Mouse (Mus musculus) liver, embryonic 15.5 days (tissue): ENCODE results near the gene Arid5b. TPM values are rescaled to one million over a fixed set of nuclear protein-coding genes. Genes with fewer than 3 reads are reported as not detected.

ENCODE experiments used
- ATAC-seq: fragments of 200-750 bp; cut with Nextera tagmentation; 2 replicates; pipeline ENCODE4 v1.8.0; 2017; ENCODE audit warnings: moderate number of reproducible peaks, mild to moderate bottlenecking, moderate library complexity; ENCODE audit not compliant: insufficient read depth
- H3K27ac ChIP-seq: fragments of 300-500 bp; sonication (generic); replicated peaks from 2 replicates; pipeline ENCODE4 v1.5.1; 2015; ENCODE audit warnings: mild to moderate bottlenecking, inconsistent platforms
- H3K27me3 ChIP-seq: fragments of 300-500 bp; sonication (generic); 2 replicates; pipeline ENCODE4 v1.6.1; 2015; ENCODE audit warnings: mild to moderate bottlenecking, inconsistent platforms
- H3K36me3 ChIP-seq: fragments of 300-500 bp; sonication (generic); replicated peaks from 2 replicates; pipeline ENCODE4 v1.6.1; 2015; ENCODE audit warnings: moderate library complexity, mild to moderate bottlenecking, inconsistent platforms
- H3K4me1 ChIP-seq: fragments of 300-500 bp; sonication (generic); replicated peaks from 2 replicates; pipeline ENCODE4 v1.6.1; 2015; ENCODE audit warnings: inconsistent platforms
- H3K4me2 ChIP-seq: fragments of 300-500 bp; sonication (generic); 2 replicates; pipeline ENCODE4 v1.6.1; 2015; ENCODE audit warnings: moderate library complexity, mild to moderate bottlenecking, inconsistent platforms
- H3K4me3 ChIP-seq: fragments of 300-500 bp; sonication (generic); replicated peaks from 2 replicates; pipeline ENCODE4 v1.5.1; 2015; ENCODE audit warnings: mild to moderate bottlenecking, inconsistent platforms
- H3K9ac ChIP-seq: fragments of 300-500 bp; sonication (generic); 2 replicates; pipeline ENCODE4 v1.6.1; 2015; ENCODE audit warnings: moderate library complexity, mild to moderate bottlenecking, inconsistent platforms
- H3K9me3 ChIP-seq: fragments of 300-500 bp; sonication (generic); replicated peaks from 2 replicates; pipeline ENCODE4 v1.6.1; 2016; ENCODE audit warnings: inconsistent platforms
- WGBS: fragments of 180-500 bp; shearing (Covaris S2); methylation state at CpG from one replicate; pipeline ENCODE4 v1.1.7; 2015; ENCODE audit warnings: mixed read lengths; ENCODE audit not compliant: insufficient replicate concordance; 5-methylcytosine and 5-hydroxymethylcytosine counted together
- polyA plus RNA-seq: library from polyadenylated mRNA; unstranded; fragments of >200 nt; fragmentation: Nextera tagmentation; extraction: Ambion mirVana; gene quantifications from 2 replicates; pipeline ENCODE4 v1.2.1, GENCODE M21; 2015

The Arid5b gene
- polyA plus RNA-seq, 1 experiment from 2014 or later, result 5.8 TPM

GRCm38 (mm10) chr10:68063806-68064545 lies 214.6 kb downstream of the Arid5b start:
- Histone ChIP-seq H3K4me1 (no peaks in the 10 kb centered on the region), H3K36me3 (no peaks in the 10 kb centered on the region), H3K27me3 (no peaks in the 10 kb centered on the region), H3K4me3 (no peak overlapping the region), H3K4me2 (no peak overlapping the region), H3K9ac (no peak overlapping the region), H3K9me3 (no peaks in the 10 kb centered on the region), H3K27ac (no peak overlapping the region)
- ATAC-seq, result no peak
- WGBS, result 51% methylated on average over 8 of the region's 8 CpGs

DNA sequence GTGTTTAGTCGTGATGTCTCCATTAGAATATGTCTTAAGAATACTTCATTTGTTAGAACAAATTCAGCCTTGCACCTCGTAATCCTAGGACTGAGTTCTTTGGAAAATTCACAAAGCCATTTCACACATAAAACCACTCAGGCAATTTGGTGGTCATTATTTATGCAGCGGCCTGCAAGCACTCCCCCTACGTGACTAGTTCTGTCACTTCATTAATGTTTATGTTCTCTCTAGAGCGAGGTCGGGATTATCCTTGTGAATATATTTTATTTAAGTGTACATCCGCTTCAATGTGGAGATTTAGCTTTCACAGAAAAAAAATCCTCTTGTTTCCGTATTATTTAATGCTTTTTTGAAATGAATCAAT lies 217.3 kb downstream of the Arid5b start:
- Histone ChIP-seq H3K4me1 (no peaks in the 10 kb centered on the region), H3K9me3 (no peaks in the 10 kb centered on the region), H3K9ac (no peak overlapping the region), H3K36me3 (no peaks in the 10 kb centered on the region), H3K27me3 (no peaks in the 10 kb centered on the region), H3K27ac (no peak overlapping the region), H3K4me3 (no peak overlapping the region), H3K4me2 (no peak overlapping the region)
- no peak for ATAC-seq
- 71% methylated on average over 8 of the region's 8 CpGs for WGBS

DNA sequence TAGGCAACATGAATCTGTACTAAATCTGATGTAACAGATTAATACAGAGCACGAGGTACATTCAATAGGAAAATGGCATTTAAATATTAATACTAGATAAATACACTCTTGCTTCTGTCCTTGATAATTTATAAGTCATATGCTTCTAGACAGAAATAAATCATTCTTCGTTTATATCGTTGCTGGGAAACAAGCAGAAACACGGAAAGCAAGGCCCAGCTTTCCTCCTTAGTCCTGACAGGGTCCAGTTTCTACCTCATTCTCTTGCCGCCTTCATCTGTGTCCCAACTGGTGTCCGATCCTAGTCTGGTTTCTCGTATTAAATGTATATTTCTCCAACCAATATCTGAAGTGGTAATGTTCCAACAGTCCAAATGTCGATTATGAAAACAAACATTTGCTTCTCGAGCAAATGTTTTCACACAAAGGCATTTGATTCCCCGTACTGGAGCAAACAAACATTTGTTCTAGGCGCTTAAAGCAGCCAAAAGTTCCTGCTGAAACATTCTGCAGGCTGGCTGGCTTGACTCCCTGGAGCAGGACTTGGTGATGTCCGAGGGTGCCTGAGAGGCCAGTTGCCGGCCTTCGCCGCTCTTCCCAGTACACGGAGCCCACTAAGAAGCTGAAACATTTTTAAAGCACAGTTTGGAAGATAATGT lies 217.8 kb downstream of the Arid5b start:
- no peaks in the 10 kb centered on the region for H3K27me3 ChIP-seq
- no peak for ATAC-seq
- H3K27ac ChIP-seq, result no peak overlapping the region
- H3K9me3 ChIP-seq, result no peaks in the 10 kb centered on the region
- H3K36me3 ChIP-seq, result no peaks in the 10 kb centered on the region
- 60% methylated on average over 16 of the region's 16 CpGs for WGBS
- H3K4me2 ChIP-seq, result no peak overlapping the region
- no peak overlapping the region for H3K9ac ChIP-seq
- no peak overlapping the region for H3K4me3 ChIP-seq
- no peaks in the 10 kb centered on the region for H3K4me1 ChIP-seq

GRCm38 (mm10) chr10:68058378-68058777 lies 220.2 kb downstream of the Arid5b start:
- Histone ChIP-seq H3K9me3 (no peaks in the 10 kb centered on the region), H3K9ac (no peak overlapping the region), H3K36me3 (no peaks in the 10 kb centered on the region), H3K4me3 (no peak overlapping the region), H3K4me2 (no peak overlapping the region), H3K4me1 (no peaks in the 10 kb centered on the region), H3K27ac (peak overlapping the region; percentile 70), H3K27me3 (no peaks in the 10 kb centered on the region)
- ATAC-seq, result no peak
- WGBS, result 78% methylated on average over 1 of the region's 1 CpGs

DNA sequence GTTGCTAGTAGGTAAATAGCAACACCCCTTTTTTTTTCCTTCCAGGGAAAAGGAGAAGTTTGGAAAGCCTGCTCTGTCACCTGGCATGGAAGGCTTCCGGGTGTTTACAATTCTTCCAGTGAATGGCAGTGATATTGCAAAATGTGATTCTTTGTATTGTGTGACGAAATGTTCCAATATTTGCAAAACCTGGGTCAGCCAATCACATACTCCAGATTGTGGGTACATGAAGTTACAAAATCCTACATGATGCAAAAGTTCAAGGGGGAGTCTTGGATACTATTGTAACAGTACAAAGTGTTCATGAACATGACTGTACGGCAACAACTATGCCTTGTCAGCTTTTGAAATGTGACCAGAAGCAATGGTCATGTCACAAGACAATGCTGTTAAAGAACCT lies 220.7 kb downstream of the Arid5b start:
- Histone ChIP-seq H3K9me3 (no peaks in the 10 kb centered on the region), H3K9ac (no peak overlapping the region), H3K36me3 (no peaks in the 10 kb centered on the region), H3K27me3 (no peaks in the 10 kb centered on the region), H3K4me2 (no peak overlapping the region), H3K4me3 (no peak overlapping the region), H3K4me1 (no peaks in the 10 kb centered on the region), H3K27ac (peak overlapping the region; percentile 70; the same call in 1 of the 2 replicates)
- WGBS, result 51% methylated on average over 3 of the region's 3 CpGs
- ATAC-seq, result peak; percentile 85

DNA sequence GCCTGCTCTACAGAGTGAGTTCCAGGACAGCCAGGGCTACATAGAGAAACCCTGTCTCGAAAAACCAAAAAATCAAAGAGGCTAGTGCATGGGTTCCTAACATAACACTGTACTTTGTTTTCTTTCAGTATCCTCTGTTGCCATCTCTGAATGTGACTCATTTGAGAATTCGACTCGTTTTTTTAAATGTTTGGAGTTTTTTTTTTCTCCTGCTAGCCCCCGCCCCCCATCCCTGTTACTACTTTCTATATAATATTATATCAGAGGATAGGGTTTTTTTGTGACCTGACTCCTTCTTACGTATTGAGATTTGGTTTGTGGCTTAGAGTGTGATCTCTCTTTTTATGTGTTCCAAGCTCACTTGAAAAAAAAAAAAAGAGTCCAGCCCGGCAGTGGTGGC lies 223.8 kb downstream of the Arid5b start:
- Histone ChIP-seq H3K36me3 (no peaks in the 10 kb centered on the region), H3K9me3 (no peaks in the 10 kb centered on the region), H3K4me3 (no peak overlapping the region), H3K4me2 (no peak overlapping the region), H3K27me3 (no peaks in the 10 kb centered on the region), H3K27ac (no peak overlapping the region), H3K9ac (no peak overlapping the region), H3K4me1 (no peaks in the 10 kb centered on the region)
- WGBS, result 57% methylated on average over 6 of the region's 6 CpGs
- no peak for ATAC-seq

DNA sequence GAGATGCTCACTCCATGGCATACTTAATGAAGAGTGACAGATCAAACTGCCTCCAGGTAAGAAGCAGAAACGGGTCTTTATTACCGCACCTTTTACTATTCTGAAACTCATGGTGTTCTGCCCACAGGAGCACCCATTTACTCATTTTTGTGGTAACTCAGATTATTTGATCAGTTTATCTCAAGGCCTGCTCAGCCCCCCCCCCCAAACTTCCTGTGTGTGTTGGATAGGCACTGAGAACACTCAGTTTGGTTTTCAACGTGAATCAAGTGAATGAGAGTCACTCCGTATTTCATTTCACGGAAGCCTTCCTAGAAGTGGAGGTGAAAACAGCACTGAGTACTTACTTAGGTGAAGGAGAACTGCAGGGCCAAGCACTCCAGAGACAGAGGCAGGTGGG lies 224.4 kb downstream of the Arid5b start:
- Histone ChIP-seq H3K4me2 (no peak overlapping the region), H3K36me3 (no peaks in the 10 kb centered on the region), H3K4me1 (no peaks in the 10 kb centered on the region), H3K27me3 (no peaks in the 10 kb centered on the region), H3K27ac (no peak overlapping the region), H3K4me3 (no peak overlapping the region), H3K9me3 (no peaks in the 10 kb centered on the region), H3K9ac (no peak overlapping the region)
- ATAC-seq, result no peak
- 72% methylated on average over 5 of the region's 5 CpGs for WGBS

DNA sequence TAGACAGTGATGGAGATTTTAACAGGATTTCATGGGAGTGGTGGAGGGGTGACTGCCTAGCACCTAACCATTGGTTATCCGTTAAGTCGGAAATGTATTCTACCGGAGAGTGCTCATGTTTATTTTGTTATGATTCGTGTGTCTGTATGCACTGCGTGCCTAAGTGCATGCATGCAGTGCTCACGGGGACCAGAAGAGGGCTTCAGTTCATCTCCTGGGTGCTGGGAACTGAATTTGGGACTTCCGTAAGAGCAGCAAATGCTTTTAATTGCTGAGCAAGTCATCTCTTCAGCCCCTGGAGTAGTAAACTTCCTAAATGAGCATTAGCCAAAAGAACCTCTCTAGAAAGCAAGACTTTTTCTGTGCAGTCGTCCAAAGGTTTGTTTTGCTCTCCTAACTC lies 226.2 kb downstream of the Arid5b start:
- Histone ChIP-seq H3K36me3 (no peaks in the 10 kb centered on the region), H3K9ac (no peak overlapping the region), H3K27me3 (no peaks in the 10 kb centered on the region), H3K4me3 (no peak overlapping the region), H3K9me3 (no peaks in the 10 kb centered on the region), H3K4me2 (no peak overlapping the region), H3K4me1 (no peaks in the 10 kb centered on the region), H3K27ac (no peak overlapping the region)
- WGBS, result 78% methylated on average over 8 of the region's 8 CpGs
- ATAC-seq, result no peak

DNA sequence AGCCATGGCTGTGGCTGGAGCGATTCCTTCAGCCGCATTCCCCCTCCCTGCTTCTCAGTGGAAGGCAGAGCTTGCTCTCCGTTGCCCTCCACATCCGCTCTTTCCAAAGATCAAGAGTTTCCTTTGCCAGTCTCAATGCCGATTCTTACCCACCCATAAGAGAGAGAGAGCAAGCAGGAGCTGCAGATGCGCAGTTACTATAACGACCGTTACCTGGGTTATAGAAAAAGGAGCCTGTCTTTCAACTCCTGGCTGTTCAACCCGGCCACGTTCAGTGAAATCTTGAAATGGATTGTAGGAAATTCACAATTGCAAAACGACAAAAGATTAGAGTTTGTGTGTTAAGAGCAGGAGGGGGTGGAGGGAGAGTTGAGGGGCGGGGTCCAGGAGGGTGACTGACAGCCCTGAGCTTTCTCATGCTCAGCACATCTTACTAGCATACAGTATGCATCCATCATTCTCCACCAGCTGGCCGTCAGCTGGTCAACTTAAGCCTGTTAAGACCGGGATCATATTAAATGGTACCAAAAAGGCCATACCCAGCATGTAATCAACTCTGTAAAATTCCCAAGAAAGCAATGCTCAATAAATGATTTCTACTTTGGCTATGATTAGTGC lies 227.1 kb downstream of the Arid5b start:
- H3K4me1 ChIP-seq, result no peaks in the 10 kb centered on the region
- H3K27ac ChIP-seq, result no peak overlapping the region
- no peak overlapping the region for H3K4me3 ChIP-seq
- WGBS, result 79% methylated on average over 14 of the region's 14 CpGs
- no peak overlapping the region for H3K9ac ChIP-seq
- no peak overlapping the region for H3K4me2 ChIP-seq
- H3K27me3 ChIP-seq, result no peaks in the 10 kb centered on the region
- ATAC-seq, result no peak
- no peaks in the 10 kb centered on the region for H3K9me3 ChIP-seq
- H3K36me3 ChIP-seq, result no peaks in the 10 kb centered on the region

DNA sequence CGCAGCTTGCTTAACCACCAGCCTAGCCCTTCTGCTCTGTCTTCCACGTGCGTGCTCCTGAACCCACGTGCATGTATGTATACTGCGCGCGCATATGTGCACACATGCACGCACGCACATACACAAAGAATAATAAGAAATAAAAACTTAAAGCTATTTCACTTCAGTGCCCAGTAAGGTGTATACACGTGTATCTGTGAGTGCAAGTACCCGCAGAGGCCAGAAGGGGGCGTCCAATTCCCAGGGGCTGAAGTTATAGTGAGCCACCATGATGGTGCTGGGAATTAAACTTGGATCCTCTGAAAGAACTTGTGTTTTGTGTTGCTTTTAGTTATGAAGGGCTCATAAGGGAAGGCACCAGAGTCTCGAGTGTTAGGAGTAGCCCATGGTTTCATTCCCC lies 227.7 kb downstream of the Arid5b start:
- no peak overlapping the region for H3K4me2 ChIP-seq

GRCm38 (mm10) chr10:68048641-68049305 lies 229.8 kb downstream of the Arid5b start:
- Histone ChIP-seq H3K27ac (no peak overlapping the region), H3K4me3 (no peak overlapping the region), H3K9ac (no peak overlapping the region), H3K36me3 (no peaks in the 10 kb centered on the region), H3K9me3 (no peaks in the 10 kb centered on the region), H3K4me1 (no peaks in the 10 kb centered on the region), H3K27me3 (no peaks in the 10 kb centered on the region), H3K4me2 (no peak overlapping the region)
- ATAC-seq, result no peak
- WGBS, result 48% methylated on average over 8 of the region's 8 CpGs

More for the DNA sequence above, 227.7 kb downstream of the Arid5b start:
- 77% methylated on average over 13 of the region's 13 CpGs for WGBS
- Histone ChIP-seq H3K27me3 (no peaks in the 10 kb centered on the region), H3K9ac (no peak overlapping the region), H3K9me3 (no peaks in the 10 kb centered on the region), H3K4me1 (no peaks in the 10 kb centered on the region), H3K27ac (no peak overlapping the region), H3K36me3 (no peaks in the 10 kb centered on the region), H3K4me3 (no peak overlapping the region)
- ATAC-seq, result no peak
